Mouse (Mus musculus) testis, adult 2 months (tissue): ENCODE results near the gene Etv5. TPM values are rescaled to one million over a fixed set of nuclear protein-coding genes. Genes with fewer than 3 reads are reported as not detected.

ENCODE experiments used
- H3K27ac ChIP-seq: fragments of 200-500 bp; 2 replicates; pipeline ENCODE4 v1.5.1; 2012; ENCODE audit warnings: low read depth, low read length; ENCODE audit not compliant: control insufficient read depth, insufficient read depth
- H3K27me3 ChIP-seq: fragments of 200-500 bp; 2 replicates; pipeline ENCODE4 v1.6.1; 2012; ENCODE audit warnings: mild to moderate bottlenecking, low read length, moderate library complexity; ENCODE audit not compliant: control insufficient read depth, insufficient read depth
- H3K36me3 ChIP-seq: fragments of 200-500 bp; 2 replicates; pipeline ENCODE4 v1.6.1; 2012; ENCODE audit warnings: mild to moderate bottlenecking, low read length; ENCODE audit not compliant: control insufficient read depth, insufficient read depth
- H3K4me1 ChIP-seq: fragments of 200-500 bp; 2 replicates; pipeline ENCODE4 v1.6.1; 2012; ENCODE audit warnings: low read length; ENCODE audit not compliant: control insufficient read depth, insufficient read depth
- H3K4me3 ChIP-seq: fragments of 200-500 bp; 2 replicates; pipeline ENCODE4 v1.5.1; 2012; ENCODE audit warnings: low read depth, mild to moderate bottlenecking, low read length, moderate library complexity, mixed read lengths; ENCODE audit not compliant: control insufficient read depth
- CTCF ChIP-seq: fragments of 200-500 bp; IDR thresholded peaks from 2 replicates; pipeline ENCODE4 v1.5.1; 2012; ENCODE audit warnings: low read depth, mild to moderate bottlenecking, inconsistent platforms, low read length, moderate library complexity; ENCODE audit not compliant: control insufficient read depth, insufficient read depth, insufficient replicate concordance
- POLR2A ChIP-seq: fragments of 200-500 bp; IDR thresholded peaks from 2 replicates; pipeline ENCODE4 v1.6.1; 2012; ENCODE audit warnings: low read depth, mild to moderate bottlenecking, inconsistent platforms, low read length, moderate library complexity; ENCODE audit not compliant: control insufficient read depth
- polyA plus RNA-seq: library from polyadenylated mRNA; depleted of rRNA; stranded (reverse); fragments of >200 nt; gene quantifications from 2 replicates; pipeline ENCODE4 v1.2.3, GENCODE M21; 2012; rRNA removed

Gene Etv5
- polyA plus RNA-seq, 1 experiment: 12.6 TPM

DNA sequence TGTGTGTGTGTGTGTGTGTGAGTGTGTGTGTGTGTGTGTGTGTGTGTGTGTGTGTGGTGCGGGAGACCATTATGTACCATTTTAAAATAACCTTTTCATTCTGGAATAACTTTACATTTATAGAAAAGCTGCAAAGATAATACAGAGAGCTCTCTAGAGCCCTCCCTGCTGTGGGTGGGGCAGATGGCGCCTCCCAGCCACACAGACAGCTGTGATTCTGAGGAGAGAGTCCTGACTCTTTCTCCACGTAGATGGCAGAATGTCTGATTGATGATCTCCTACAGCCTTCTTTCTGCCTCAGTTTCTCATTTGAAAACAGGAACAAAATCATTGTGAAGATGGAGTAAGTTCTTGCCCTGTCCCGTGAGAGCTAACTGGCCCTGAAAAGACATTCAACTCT lies 91.5 kb downstream of the Etv5 start:
- Histone ChIP-seq H3K27ac (no peak overlapping the region), H3K36me3 (no peaks in the 10 kb centered on the region), H3K4me3 (no peak overlapping the region), H3K4me1 (0 out of 2 replicates have a peak, but pooled peaks cover 3% of the 10 kb centered on the region), H3K27me3 (no peaks in the 10 kb centered on the region)
- TF ChIP-seq CTCF (no peak), POLR2A (no peak)

DNA sequence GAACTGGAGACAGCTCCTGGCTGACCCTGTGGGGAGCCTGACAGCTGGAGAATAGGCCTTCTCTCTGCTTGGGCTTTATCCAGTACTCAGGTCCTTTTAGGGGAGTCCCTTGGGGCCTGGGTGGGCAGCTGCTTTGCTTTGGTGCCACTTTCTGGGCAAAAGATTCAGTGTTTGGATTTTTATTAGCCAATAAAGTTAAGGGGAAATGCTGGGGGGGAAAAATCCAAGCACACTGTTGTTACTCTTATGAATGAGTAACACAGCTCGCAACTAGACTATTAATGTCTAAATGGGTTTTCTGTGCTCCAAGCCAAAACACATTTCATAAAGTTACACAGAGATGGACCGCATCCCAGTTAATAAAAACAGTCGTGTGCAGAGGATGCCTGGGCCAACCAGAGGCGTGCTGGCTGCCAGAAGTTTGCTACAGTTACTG lies 98.3 kb downstream of the Etv5 start:
- TF ChIP-seq CTCF (no peak), POLR2A (no peak)
- Histone ChIP-seq H3K4me1 (no peaks in the 10 kb centered on the region), H3K4me3 (no peak overlapping the region), H3K36me3 (no peaks in the 10 kb centered on the region), H3K27me3 (no peaks in the 10 kb centered on the region), H3K27ac (no peak overlapping the region)

DNA sequence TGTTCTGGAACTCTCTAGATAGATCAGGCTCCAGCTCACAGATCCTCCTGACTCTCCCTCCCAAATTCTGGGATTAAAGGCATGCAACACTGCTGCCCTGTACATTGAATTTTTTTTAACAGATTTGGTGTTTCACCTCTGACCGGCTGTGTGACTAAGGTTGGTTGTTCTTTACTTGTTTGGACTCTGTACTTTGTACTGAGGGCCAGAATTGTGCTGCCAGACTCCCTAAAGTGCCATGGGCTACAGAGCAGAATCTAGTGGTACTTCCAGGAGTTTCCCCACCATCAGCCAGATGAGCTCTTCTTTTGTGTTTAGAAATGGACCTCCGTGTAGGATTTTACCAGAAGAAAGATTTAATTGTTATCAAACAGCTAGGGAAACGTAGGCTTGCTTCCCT lies 103.7 kb downstream of the Etv5 start:
- no peaks in the 10 kb centered on the region for H3K27me3 ChIP-seq
- H3K4me1 ChIP-seq: no peaks in the 10 kb centered on the region
- TF ChIP-seq POLR2A (no peak), CTCF (no peak)
- H3K27ac ChIP-seq: no peak overlapping the region
- no peak overlapping the region for H3K4me3 ChIP-seq
- no peaks in the 10 kb centered on the region for H3K36me3 ChIP-seq

Other genes starting within 250 kb of the Etv5 start
- gene Tra2b, start 173.7 kb downstream of the Etv5 start, polyA plus RNA-seq: 51.2 and 59.4 TPM in 2 replicates
- gene Dgkg, start 217.5 kb upstream of the Etv5 start, polyA plus RNA-seq: 0.09 and 0.22 TPM in 2 replicates